Mouse (Mus musculus): Measurements from ENCODE around the gene Usp15. TPM values are rescaled to one million over a fixed set of nuclear protein-coding genes. Genes with fewer than 3 reads are reported as not detected.

Gene Usp15
- polyA plus RNA-seq, 1 experiment: 48.2 TPM

GRCm38 (mm10) chr10:123135818-123136217, 61.0 kb downstream of the Usp15 start:
- TF ChIP-seq CTCF (IDR thresholded peaks at IDR 0.05; ENCODE audit: borderline replicate concordance, extremely low read depth, insufficient read depth, insufficient read length) (no peak), POLR2A (IDR thresholded peaks at IDR 0.05; ENCODE audit: borderline replicate concordance, extremely low read depth, insufficient read depth, insufficient read length, poor library complexity, severe bottlenecking) (no peak)
- DNase-seq (ENCODE audit: low read depth): peak; percentile 54

GRCm38 (mm10) chr10:123131487-123131886, 65.3 kb downstream of the Usp15 start:
- DNase-seq (ENCODE audit: low read depth): no peak
- TF ChIP-seq CTCF (IDR thresholded peaks at IDR 0.05; ENCODE audit: borderline replicate concordance, extremely low read depth, insufficient read depth, insufficient read length) (no peak), POLR2A (IDR thresholded peaks at IDR 0.05; ENCODE audit: borderline replicate concordance, extremely low read depth, insufficient read depth, insufficient read length, poor library complexity, severe bottlenecking) (no peak)

- no peak for DNase-seq (ENCODE audit: low read depth)
- TF ChIP-seq CTCF (IDR thresholded peaks at IDR 0.05; ENCODE audit: borderline replicate concordance, extremely low read depth, insufficient read depth, insufficient read length): peak; percentile 24; the same call in 1 of the 2 replicates
- no peak for TF ChIP-seq POLR2A (IDR thresholded peaks at IDR 0.05; ENCODE audit: borderline replicate concordance, extremely low read depth, insufficient read depth, insufficient read length, poor library complexity, severe bottlenecking)
These were observed 76.0 kb downstream of the Usp15 start for GRCm38 (mm10) chr10:123120666-123121392.

- no peak for DNase-seq (ENCODE audit: low read depth)
- TF ChIP-seq CTCF (IDR thresholded peaks at IDR 0.05; ENCODE audit: borderline replicate concordance, extremely low read depth, insufficient read depth, insufficient read length) (no peak), POLR2A (IDR thresholded peaks at IDR 0.05; ENCODE audit: borderline replicate concordance, extremely low read depth, insufficient read depth, insufficient read length, poor library complexity, severe bottlenecking) (no peak)
These were observed 79.9 kb downstream of the Usp15 start for GRCm38 (mm10) chr10:123116861-123117260.

- DNase-seq (ENCODE audit: low read depth): no peak
- TF ChIP-seq POLR2A (IDR thresholded peaks at IDR 0.05; ENCODE audit: borderline replicate concordance, extremely low read depth, insufficient read depth, insufficient read length, poor library complexity, severe bottlenecking) (no peak), CTCF (IDR thresholded peaks at IDR 0.05; ENCODE audit: borderline replicate concordance, extremely low read depth, insufficient read depth, insufficient read length) (no peak)
These were observed 83.3 kb downstream of the Usp15 start for GRCm38 (mm10) chr10:123113466-123113865.

GRCm38 (mm10) chr10:123112787-123113168, 84.0 kb downstream of the Usp15 start:
- TF ChIP-seq POLR2A (IDR thresholded peaks at IDR 0.05; ENCODE audit: borderline replicate concordance, extremely low read depth, insufficient read depth, insufficient read length, poor library complexity, severe bottlenecking): no peak
- TF ChIP-seq CTCF (IDR thresholded peaks at IDR 0.05; ENCODE audit: borderline replicate concordance, extremely low read depth, insufficient read depth, insufficient read length): no peak

GRCm38 (mm10) chr10:123112056-123112786, 84.6 kb downstream of the Usp15 start:
- DNase-seq (ENCODE audit: low read depth): no peak
- no peak for TF ChIP-seq POLR2A (IDR thresholded peaks at IDR 0.05; ENCODE audit: borderline replicate concordance, extremely low read depth, insufficient read depth, insufficient read length, poor library complexity, severe bottlenecking)
- no peak for TF ChIP-seq CTCF (IDR thresholded peaks at IDR 0.05; ENCODE audit: borderline replicate concordance, extremely low read depth, insufficient read depth, insufficient read length)

More at GRCm38 (mm10) chr10:123112787-123113168, 84.0 kb downstream of the Usp15 start:
- no peak for DNase-seq (ENCODE audit: low read depth)

GRCm38 (mm10) chr10:123110548-123110947, 86.2 kb downstream of the Usp15 start:
- TF ChIP-seq CTCF (IDR thresholded peaks at IDR 0.05; ENCODE audit: borderline replicate concordance, extremely low read depth, insufficient read depth, insufficient read length) (no peak), POLR2A (IDR thresholded peaks at IDR 0.05; ENCODE audit: borderline replicate concordance, extremely low read depth, insufficient read depth, insufficient read length, poor library complexity, severe bottlenecking) (no peak)
- peak; percentile 36 for DNase-seq (ENCODE audit: low read depth)

GRCm38 (mm10) chr10:123108527-123108926, 88.3 kb downstream of the Usp15 start:
- TF ChIP-seq CTCF (IDR thresholded peaks at IDR 0.05; ENCODE audit: borderline replicate concordance, extremely low read depth, insufficient read depth, insufficient read length) (no peak), POLR2A (IDR thresholded peaks at IDR 0.05; ENCODE audit: borderline replicate concordance, extremely low read depth, insufficient read depth, insufficient read length, poor library complexity, severe bottlenecking) (no peak)
- DNase-seq (ENCODE audit: low read depth): no peak

GRCm38 (mm10) chr10:123108121-123108520, 88.7 kb downstream of the Usp15 start:
- TF ChIP-seq CTCF (IDR thresholded peaks at IDR 0.05; ENCODE audit: borderline replicate concordance, extremely low read depth, insufficient read depth, insufficient read length) (no peak), POLR2A (IDR thresholded peaks at IDR 0.05; ENCODE audit: borderline replicate concordance, extremely low read depth, insufficient read depth, insufficient read length, poor library complexity, severe bottlenecking) (no peak)
- DNase-seq (ENCODE audit: low read depth): no peak

- no peak for DNase-seq (ENCODE audit: low read depth)
- TF ChIP-seq POLR2A (IDR thresholded peaks at IDR 0.05; ENCODE audit: borderline replicate concordance, extremely low read depth, insufficient read depth, insufficient read length, poor library complexity, severe bottlenecking) (no peak), CTCF (IDR thresholded peaks at IDR 0.05; ENCODE audit: borderline replicate concordance, extremely low read depth, insufficient read depth, insufficient read length) (no peak)
These were observed 95.5 kb downstream of the Usp15 start for GRCm38 (mm10) chr10:123101303-123101702.
